Mouse (Mus musculus) bone marrow, adult 2 months (tissue): ENCODE data around the gene Pcif1. TPM values are rescaled to one million over a fixed set of nuclear protein-coding genes. Genes with fewer than 3 reads are reported as not detected.

Source experiments
- H3K27ac ChIP-seq: fragments of 200-500 bp; 2 replicates; pipeline ENCODE4 v1.5.1; 2012; ENCODE audit warnings: low read depth, mild to moderate bottlenecking, control low read depth, inconsistent platforms, low read length; ENCODE audit not compliant: control insufficient read depth, poor library complexity, insufficient read depth
- H3K4me1 ChIP-seq: fragments of 200-500 bp; 2 replicates; pipeline ENCODE4 v1.6.1; 2011; ENCODE audit warnings: low read length; ENCODE audit not compliant: control insufficient read depth, insufficient read depth
- H3K4me3 ChIP-seq: fragments of 200-500 bp; replicated peaks from 2 replicates; pipeline ENCODE3; 2011; ENCODE audit warnings: mild to moderate bottlenecking, low read depth, low read length, control low read depth; ENCODE audit not compliant: control insufficient read depth
- CTCF ChIP-seq: fragments of 200-500 bp; IDR thresholded peaks from 2 replicates; pipeline ENCODE4 v1.5.1; 2011; ENCODE audit warnings: low read length, control low read depth; ENCODE audit not compliant: control insufficient read depth, insufficient read depth
- POLR2A ChIP-seq: fragments of 200-500 bp; IDR thresholded peaks from 2 replicates; pipeline ENCODE4 v1.6.1; 2011; ENCODE audit warnings: low read depth, mild to moderate bottlenecking, control low read depth, low read length, borderline replicate concordance; ENCODE audit not compliant: control insufficient read depth
- WGBS: fragments of 180-500 bp; shearing (Covaris S2); methylation state at CpG from one replicate; pipeline ENCODE4 v1.1.7; 2018; 5-methylcytosine and 5-hydroxymethylcytosine counted together
- polyA plus RNA-seq: library from polyadenylated mRNA; stranded (reverse); fragments of >200 nt; gene quantifications from 2 replicates; pipeline ENCODE4 v1.2.4, GENCODE M21; 2011; ENCODE audit warnings: low replicate concordance; ENCODE audit not compliant: missing spikeins, insufficient read depth, insufficient read length

The Pcif1 gene
- 24.8 and 31.6 TPM in 2 replicates for polyA plus RNA-seq

DNA sequence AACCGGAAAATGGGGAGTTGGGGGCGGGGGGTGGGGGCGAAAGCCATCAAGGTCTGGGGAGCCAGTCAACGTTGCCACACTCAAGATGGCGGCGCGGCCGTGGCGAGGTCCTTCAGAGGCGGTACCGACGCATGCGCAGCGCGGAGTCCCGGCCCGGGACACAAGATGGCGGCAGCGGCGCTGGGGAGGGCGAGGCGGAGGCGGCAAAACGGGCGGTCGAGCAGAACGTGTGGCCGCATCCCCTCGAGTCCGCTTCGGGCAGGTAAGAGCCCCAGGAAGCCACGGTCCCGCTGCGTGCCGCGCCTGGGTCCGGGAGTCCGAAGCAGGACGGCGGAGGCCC is at the start of gene Pcif1:
Pcif1 (plus strand) TSS at position 77 of the 340 bp plus-strand sequence.
- TF ChIP-seq CTCF (no peak), POLR2A (peak; percentile 98)
- WGBS: under 1% methylated on average over 40 of the region's 40 CpGs
- H3K4me1 ChIP-seq: peaks cover 2% of the 10 kb centered on the region; the same call in 1 of the 2 replicates
- peak within 1 kb of the TSS; percentile 100 for H3K27ac ChIP-seq
- H3K4me3 ChIP-seq: peak within 1 kb of the TSS; percentile 91

DNA sequence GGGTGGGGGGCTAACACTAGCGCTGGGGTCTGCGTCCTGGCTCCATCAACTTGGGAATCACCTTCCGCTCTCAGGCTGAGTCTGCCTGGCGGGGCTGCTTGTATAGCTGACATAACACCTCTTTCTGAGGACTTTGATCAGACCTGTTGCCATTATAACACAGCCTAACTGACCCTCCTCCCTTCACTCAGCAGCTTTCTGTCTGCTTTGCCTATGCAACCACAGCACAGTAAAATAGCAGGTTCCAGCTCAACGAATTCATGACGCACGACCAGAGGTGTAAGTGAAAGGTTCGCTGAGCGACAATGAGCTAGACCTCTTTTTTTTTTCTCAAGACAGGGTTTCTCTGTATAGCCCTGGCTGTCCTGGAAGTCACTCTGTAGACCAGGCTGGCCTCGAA is 48.1 kb upstream of the Pcif1 start:
- no peak for TF ChIP-seq CTCF
- no peak for TF ChIP-seq POLR2A
- H3K27ac ChIP-seq: no peak overlapping the region
- H3K4me1 ChIP-seq: no peaks in the 10 kb centered on the region; the same call in 1 of the 2 replicates
- H3K4me3 ChIP-seq: no peak overlapping the region
- WGBS: 88% methylated on average over 10 of the region's 10 CpGs

GRCm38 (mm10) chr2:164832032-164832747 is 46.9 kb upstream of the Pcif1 start:
- TF ChIP-seq CTCF (no peak), POLR2A (no peak)
- H3K4me1 ChIP-seq: no peaks in the 10 kb centered on the region; the same call in 1 of the 2 replicates
- no peak overlapping the region for H3K27ac ChIP-seq
- WGBS: 57% methylated on average over 16 of the region's 16 CpGs
- no peak overlapping the region for H3K4me3 ChIP-seq

GRCm38 (mm10) chr2:164832748-164833301 is 46.3 kb upstream of the Pcif1 start, which contains the start of gene Ctsa:
Gene Ctsa (plus strand): TSS chr2:164832873.
- TF ChIP-seq POLR2A (peak; percentile 56; the same call in 1 of the 2 replicates), CTCF (peak; percentile 64; the same call in 1 of the 2 replicates)
- H3K4me3 ChIP-seq: peak within 1 kb of the TSS; percentile 76
- under 1% methylated on average over 35 of the region's 35 CpGs for WGBS
- H3K27ac ChIP-seq: peak within 1 kb of the TSS; percentile 65
- H3K4me1 ChIP-seq: no peaks in the 10 kb centered on the region; the same call in 1 of the 2 replicates

DNA sequence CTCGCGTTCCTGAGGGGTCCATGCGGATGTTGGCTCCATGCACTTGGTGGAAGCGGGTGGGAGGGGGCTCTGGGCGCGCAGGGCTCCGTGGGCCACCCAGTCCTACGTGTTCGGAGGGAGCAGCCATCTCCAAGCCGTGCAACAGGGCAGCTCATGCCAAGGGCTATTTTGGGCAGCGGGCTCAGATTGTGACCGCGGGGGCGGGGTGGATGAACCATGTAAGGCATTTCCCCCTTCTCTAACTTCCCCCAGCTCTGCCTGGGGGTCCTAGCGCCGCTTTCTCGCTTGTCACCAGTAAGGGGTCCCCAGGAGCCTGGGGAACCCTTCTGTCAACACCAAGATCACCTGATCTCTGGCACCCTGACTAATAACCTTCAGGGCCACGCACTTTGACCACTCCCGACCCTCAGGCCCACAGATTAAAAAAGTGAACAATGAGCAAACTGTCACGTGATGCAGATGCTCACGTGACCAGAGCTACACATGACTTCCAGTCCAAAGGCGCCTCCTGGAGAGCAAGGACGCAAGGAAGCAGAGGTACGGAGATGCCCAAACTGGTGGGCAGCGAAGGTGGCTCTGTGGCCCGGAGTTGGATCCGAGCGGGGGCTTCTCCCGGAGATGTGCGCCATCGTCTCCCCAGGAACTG is 45.7 kb upstream of the Pcif1 start, which contains the start of gene Neurl2:
Neurl2 (minus strand) TSS at position 143 of the 646 bp plus-strand sequence.
- H3K4me1 ChIP-seq: no peaks in the 10 kb centered on the region; the same call in 1 of the 2 replicates
- peak within 1 kb of the TSS; percentile 76 for H3K4me3 ChIP-seq
- TF ChIP-seq CTCF (no peak), POLR2A (peak; percentile 72; the same call in 1 of the 2 replicates)
- WGBS: under 1% methylated on average over 31 of the region's 31 CpGs
- peak within 1 kb of the TSS; percentile 65 for H3K27ac ChIP-seq

GRCm38 (mm10) chr2:164834531-164834930 is 44.6 kb upstream of the Pcif1 start:
- H3K4me3 ChIP-seq: peak overlapping the region; percentile 76
- TF ChIP-seq POLR2A: no peak
- TF ChIP-seq CTCF: no peak
- no peak overlapping the region for H3K27ac ChIP-seq
- no peaks in the 10 kb centered on the region; the same call in 1 of the 2 replicates for H3K4me1 ChIP-seq
- 43% methylated on average over 8 of the region's 8 CpGs for WGBS

DNA sequence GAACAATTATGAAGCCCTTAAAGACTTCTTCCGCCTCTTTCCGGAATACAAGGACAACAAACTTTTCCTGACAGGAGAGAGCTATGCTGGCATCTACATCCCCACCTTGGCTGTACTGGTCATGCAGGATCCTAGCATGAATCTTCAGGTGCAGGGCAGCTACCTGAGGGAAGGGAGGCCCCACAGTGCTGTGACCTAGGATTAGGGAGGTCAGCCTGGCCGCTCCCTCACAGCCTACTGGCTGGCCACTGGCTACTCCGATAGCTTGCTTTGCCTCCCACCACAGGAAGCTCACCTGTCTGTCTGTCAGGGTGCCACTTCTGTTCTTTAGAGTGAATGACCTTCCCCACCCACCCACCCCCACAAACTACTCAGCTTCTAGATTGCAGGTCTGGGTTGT is 43.9 kb upstream of the Pcif1 start:
- H3K4me3 ChIP-seq: no peak overlapping the region
- 93% methylated on average over 4 of the region's 4 CpGs for WGBS
- no peak overlapping the region for H3K27ac ChIP-seq
- H3K4me1 ChIP-seq: no peaks in the 10 kb centered on the region; the same call in 1 of the 2 replicates
- TF ChIP-seq POLR2A (no peak), CTCF (no peak)

GRCm38 (mm10) chr2:164845782-164846181 is 33.3 kb upstream of the Pcif1 start:
- H3K4me1 ChIP-seq: no peaks in the 10 kb centered on the region; the same call in none of the 2 replicates
- H3K27ac ChIP-seq: no peak overlapping the region
- WGBS: 44% methylated on average over 3 of the region's 3 CpGs
- TF ChIP-seq CTCF (peak; percentile 36; the same call in 1 of the 2 replicates), POLR2A (no peak)
- H3K4me3 ChIP-seq: no peak overlapping the region
